Mouse (Mus musculus): ENCODE results near the gene Pde4d. TPM values are rescaled to one million over a fixed set of nuclear protein-coding genes. Genes with fewer than 3 reads are reported as not detected.
A peak's percentile ranks its signal among the peaks of the same experiment; 100 is the strongest.
"Not testable (repeated sequence)": the region's sequence is repeated elsewhere in the genome, so short reads cannot be mapped to it uniquely, and the experiment has no call there.

Gene Pde4d
- total RNA-seq, 2 experiments from 2014 or later, result 26.1 to 30.2 TPM

DNA sequence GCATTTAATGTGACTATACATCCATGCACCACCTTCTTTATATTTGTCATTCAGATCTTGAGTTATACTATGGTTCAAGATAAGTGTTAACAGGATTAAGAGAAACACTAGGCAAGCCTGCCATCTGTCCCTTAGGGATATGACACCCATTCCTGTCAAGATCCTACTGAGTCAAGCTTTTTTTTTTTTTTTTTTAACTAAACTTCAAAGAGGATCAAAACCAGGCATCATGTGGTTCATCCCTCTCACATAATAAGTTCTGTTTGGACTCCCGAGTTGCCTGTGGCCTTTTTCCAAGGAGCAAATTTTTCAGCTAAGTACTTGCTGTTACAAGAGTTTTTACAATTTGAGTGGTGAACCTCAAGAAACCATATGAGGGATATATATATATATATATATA is 1414.1 kb downstream of the Pde4d start:
- DNase-seq (ENCODE audit: low spot score in 2 of 2), result no peak

DNA sequence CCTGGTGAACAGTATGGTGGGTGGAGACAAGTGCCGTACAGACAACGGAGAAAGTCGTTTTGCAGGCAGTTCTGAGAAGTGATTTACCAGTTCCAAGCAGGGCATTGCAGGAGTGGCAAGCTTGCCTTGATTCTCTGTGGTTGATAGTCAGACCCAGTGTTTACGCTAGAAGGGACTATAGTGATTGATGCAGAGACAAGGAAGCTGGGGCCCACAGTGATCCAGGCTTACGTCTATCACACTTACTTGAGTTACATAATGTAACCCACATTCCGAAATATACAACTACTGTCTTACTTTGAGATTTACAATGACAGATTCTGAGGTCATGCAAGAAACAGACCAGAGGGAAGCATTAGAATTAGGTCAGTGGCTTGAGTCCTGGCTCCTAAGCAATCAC is 1414.6 kb downstream of the Pde4d start:
- no peak for DNase-seq (ENCODE audit: low spot score in 2 of 2)

- DNase-seq (ENCODE audit: low spot score in 2 of 2), result no peak
These were observed 1430.6 kb downstream of the Pde4d start for GRCm38 (mm10) chr13:109880392-109880791.

DNA sequence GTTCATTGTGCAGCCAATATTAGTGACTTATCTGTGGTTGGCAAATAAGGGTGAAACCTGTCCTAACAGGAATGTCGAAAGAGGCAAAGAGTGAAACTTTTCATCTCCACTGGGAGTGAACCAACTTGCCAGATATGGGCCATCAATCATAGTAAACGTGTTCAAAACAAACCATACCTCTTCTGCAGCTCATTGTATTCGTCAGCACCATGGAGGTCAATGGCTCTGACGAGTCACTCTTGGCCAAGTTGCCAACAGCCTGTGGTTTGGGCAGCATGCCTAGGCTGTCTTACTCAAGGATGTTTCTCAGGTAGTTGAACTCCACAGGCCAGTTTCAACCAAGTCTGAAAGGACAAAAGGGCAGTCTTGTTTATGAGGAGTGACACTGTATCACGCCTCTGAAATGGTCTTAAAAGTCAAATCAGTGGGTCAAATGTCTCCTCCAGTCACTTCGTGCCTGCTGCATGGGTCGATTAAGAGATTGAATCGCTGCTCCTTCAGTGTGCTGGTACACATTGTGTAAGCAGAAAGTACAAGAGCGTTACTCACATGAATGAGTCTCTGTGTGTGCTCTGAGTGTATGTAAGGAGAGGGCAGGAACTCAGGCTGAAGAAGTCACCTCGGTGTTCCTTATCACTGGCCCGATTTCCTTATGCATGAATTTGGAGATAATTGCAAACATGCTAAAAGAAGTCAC is 1431.6 kb downstream of the Pde4d start:
- peak in 1 of 2 experiments; percentile 27 for DNase-seq (ENCODE audit: low spot score in 2 of 2)

DNA sequence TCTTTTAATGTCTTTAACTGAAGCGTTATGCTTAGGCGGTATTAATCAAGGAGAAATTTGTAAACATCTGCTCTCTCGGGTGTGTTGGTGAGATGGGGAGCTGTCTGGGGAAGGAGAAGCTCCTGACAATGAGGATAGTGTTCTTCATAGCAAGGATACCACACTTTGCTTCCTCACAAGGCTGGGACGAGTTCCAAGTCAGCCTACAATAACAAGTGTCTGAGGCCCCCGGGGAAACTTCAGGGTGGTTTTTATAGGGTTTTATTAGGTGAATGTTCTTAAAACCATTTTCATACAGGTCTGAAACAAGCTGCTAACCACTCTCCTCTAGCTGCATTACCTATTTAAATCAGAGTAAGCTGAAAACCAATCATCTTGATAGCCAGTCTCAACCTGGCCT is 1433.9 kb downstream of the Pde4d start:
- DNase-seq (ENCODE audit: low spot score in 2 of 2), result no peak

GRCm38 (mm10) chr13:109884812-109885211 is 1435.1 kb downstream of the Pde4d start:
- DNase-seq (ENCODE audit: low spot score in 2 of 2), result no peak

- no peak for DNase-seq (ENCODE audit: low spot score in 2 of 2)
These were observed 1438.5 kb downstream of the Pde4d start for GRCm38 (mm10) chr13:109888293-109888692.

DNA sequence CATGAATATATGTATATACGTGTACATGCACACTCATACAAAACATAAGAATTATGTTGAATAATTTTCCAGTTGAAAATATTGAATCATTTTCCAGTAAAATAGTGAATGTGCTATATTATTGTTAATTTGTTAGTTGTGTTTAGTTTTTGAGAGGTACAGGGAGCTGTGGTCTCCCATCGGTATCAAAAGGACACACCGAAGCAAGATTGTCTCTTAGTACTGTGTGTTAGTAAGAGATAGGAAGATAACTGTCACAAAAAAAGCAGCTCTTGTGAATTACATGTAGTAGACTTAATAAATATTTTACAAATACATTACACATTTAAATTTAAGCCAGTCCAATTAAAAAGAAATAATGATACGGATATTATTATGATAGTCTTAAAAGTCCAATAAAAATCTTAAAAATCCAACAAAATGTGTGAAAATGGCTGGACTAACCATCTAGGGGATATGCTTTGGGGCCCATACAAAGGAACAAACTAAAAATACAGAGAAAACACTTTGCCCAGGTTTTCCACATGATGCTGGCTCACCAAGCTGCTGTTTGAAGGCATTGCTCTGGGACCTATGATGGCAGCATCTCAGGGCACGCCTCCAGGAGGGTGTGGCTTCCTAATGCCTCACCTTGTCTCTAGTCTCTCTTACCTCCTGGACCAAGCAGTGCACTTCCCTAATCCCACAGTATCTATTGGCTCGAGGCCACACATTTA is 1441.6 kb downstream of the Pde4d start:
- DNase-seq (ENCODE audit: low spot score in 2 of 2), result no peak

DNA sequence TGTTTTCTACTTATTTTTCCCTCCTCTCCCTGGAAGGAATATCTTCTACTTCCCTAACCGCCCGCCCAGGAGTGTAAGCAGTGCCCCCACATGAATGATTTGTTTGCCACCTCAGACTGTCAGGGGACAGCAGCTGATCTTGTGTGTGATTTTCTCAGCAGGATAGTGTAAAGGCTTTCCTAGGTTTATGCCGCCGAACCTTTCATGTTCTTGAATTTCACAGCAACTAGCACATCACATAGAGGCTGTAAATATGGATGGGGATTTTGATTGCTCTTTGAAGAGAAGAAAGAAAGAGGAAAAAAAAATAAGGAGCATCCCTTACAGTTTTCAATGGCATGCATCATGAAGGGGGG is 1442.1 kb downstream of the Pde4d start:
- no peak for DNase-seq (ENCODE audit: low spot score in 2 of 2)

DNA sequence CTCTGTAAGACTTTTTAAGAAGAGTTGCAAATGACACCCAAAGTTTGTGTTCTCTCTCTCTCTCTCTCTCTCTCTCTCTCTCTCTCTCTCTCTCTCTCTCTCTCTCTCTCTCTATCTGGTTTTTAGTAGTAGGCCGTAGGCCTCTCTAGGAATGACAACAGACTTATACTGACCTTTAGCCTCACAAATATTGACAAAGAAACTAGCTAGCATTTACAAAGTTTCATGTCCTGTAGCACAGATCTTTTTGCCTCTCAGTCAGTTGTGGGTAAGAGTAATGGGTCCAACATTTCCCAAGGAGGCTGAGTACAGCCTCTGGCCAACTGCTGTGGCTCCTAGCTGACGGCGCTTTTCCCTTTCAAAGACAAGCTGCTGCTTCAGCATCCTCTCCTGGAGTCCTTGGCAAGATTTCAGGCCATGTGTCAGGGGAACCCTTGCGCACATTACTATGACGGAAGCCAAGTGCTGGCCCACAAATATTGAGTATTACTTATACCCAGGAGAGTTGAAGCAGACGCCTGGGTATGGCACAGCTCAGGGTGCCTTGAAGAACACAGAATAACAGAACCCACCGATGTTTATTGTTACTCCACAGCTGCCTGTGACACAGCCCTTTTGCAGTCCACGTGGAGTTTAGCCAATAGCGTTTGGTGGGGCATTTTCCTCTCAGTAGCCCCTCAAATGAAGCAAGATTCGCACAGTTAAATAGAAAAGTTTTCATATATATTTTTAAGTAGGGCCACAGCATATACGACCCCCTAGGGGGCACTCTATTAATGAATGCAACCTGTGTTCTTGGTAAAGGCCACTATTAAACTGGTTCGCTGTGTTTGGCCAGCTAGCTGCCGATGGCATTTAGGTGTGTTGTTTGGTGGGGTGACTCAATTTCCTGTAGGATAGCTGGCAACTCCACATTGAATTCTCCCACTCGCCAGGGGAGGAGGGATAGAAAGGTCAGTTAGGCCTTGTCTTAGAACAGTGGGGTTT is 1450.0 kb downstream of the Pde4d start:
- DNase-seq (ENCODE audit: low spot score in 2 of 2), result no peak

- no peak for DNase-seq (ENCODE audit: low spot score in 2 of 2)
These were observed 1452.1 kb downstream of the Pde4d start for GRCm38 (mm10) chr13:109901811-109902210.

DNA sequence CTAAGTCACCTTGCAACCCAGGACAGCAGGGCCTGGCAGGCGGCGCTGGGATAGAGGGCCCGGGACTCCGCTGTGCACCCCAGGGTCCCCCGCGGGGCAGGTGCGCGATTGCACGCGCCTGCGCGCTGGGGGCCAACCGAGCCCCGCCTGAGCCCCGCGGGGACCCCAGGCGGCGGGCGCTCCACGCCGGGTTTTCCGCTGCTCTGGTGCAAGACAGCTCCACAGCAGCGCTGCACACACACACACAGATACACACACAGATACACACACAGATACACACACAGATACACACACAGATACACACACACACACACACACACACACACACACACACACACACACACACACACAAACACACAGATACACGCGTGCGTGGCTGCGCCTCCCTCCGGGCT is 1452.7 kb downstream of the Pde4d start:
- DNase-seq (ENCODE audit: low spot score in 2 of 2), result not testable (repeated sequence)

- DNase-seq (ENCODE audit: low spot score in 2 of 2), result peak; percentile 30 to 62
These were observed 1453.4 kb downstream of the Pde4d start for GRCm38 (mm10) chr13:109902855-109903763.

GRCm38 (mm10) chr13:109903764-109904510 is 1454.2 kb downstream of the Pde4d start:
- DNase-seq (ENCODE audit: low spot score in 2 of 2), result no peak

DNA sequence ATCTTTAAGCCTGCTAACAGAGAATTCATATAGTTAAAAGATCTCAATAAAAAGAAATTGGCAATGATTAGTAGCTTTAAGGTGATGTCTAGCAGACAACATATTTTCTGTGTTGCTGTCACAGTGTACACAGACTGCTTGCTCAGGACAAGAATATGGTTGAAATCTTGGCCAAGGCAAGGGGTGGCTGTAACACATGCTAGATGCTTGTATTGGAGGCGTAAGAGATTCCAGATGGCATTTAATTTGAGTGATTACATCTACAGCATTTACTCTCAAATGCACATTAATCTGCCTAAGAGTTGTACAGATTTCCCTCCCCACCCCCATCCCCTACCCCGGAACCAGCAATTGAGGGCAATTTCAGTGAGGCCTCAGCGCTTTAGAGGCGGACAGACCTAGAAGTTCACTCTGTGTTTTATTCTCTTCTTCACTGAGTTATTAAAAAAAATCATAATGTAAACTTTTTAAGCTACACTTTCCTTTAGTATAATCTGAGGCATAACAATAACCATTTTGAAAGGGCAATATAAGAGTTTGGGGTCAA is 1456.7 kb downstream of the Pde4d start:
- DNase-seq (ENCODE audit: low spot score in 2 of 2), result no peak

DNA sequence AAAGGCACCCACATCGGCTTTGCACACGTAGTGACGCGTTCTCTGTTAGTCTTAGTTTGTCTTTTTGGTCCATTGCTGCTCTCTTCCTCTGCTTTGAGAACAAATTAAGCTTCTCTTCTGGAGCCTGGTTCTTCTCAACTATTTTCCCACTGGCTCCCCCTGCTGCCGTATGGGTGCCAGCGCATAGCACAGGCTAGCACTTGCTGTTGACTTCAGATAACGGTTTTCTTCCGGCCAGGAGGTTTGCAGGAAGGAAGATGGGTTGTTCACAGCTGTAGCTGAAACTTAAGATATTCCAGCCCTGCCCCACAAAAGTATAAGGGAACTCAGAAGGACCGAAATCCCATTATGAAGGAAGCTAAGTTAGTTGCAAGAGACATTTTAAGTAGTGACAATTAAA is 1457.9 kb downstream of the Pde4d start:
- DNase-seq (ENCODE audit: low spot score in 2 of 2), result peak; percentile 35 to 51

DNA sequence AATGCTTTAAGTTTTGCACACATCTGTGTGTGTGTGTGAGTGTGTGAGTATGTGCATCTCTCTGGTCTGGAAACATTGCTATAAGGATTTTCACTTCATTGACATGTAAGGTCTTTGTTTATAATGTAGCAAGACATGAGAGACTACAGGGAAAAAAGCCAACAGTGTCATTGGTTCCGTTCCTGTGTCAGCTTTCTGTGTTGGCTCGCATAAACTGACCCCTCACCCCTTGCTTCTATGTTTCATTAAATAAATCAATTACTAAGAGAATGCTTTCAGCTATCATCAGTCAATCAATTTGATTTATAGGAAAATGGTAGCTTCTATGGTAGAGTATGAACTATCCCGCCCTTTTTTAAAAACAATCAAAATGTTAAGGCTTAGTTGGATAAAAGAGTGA is 1458.6 kb downstream of the Pde4d start:
- DNase-seq (ENCODE audit: low spot score in 2 of 2), result no peak

- no peak for DNase-seq (ENCODE audit: low spot score in 2 of 2)
These were observed 1459.4 kb downstream of the Pde4d start for GRCm38 (mm10) chr13:109909111-109909510.

DNA sequence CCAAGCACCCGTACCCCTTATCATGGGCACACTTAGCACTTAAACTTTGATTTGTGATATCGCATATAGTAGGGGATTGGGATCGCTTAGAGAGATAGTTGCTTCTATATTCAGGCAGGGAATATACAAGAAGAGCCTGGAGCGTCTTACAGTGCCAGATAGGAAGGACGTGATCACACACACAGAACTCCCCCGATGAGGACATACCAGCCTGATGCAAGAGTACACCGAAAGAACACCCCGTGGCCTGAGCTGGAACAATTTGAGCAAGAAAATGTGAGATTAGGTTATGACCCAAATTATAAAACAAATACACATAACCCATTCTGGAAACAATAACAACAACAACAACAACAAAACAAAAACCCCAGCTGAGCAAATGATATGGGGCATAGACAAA is 1461.2 kb downstream of the Pde4d start:
- no peak for DNase-seq (ENCODE audit: low spot score in 2 of 2)

DNA sequence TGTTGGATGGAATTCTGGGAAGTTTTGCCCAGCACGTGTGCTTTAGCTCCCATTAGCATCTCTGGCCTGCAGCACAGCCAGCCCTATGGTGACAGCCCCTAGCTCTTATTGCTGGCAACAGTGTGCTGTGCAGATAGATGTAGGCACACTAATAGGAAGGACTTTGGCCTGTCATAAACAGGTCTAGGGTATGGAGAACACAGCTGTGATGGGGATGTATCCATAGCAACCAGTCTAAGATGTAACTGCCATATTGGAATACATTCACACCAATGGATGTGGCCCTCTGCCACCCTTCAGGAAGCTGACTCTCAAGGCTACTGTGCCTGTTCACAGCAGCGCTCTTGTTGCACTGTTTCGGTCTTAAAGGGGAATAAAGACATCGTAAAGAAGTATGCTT is 1462.9 kb downstream of the Pde4d start:
- no peak for DNase-seq (ENCODE audit: low spot score in 2 of 2)

All from adrenal gland, postnatal 4 days (tissue).